Mouse (Mus musculus) bone marrow macrophage, adult 2 months (primary cell): ENCODE data around the gene Eps8.

ENCODE experiments used
- CTCF ChIP-seq: IDR thresholded peaks from 2 replicates; pipeline ENCODE4 v1.5.1; 2012; ENCODE audit warnings: low read depth, mild to moderate bottlenecking, low read length, moderate library complexity
- POLR2A ChIP-seq: IDR thresholded peaks from 2 replicates; pipeline ENCODE4 v1.6.1; 2012; ENCODE audit warnings: mild to moderate bottlenecking, low read depth, low read length, borderline replicate concordance

GRCm38 (mm10) chr6:137540346-137540745, 114.3 kb downstream of the Eps8 start:
- TF ChIP-seq CTCF (no peak), POLR2A (no peak)
